Mouse (Mus musculus): ENCODE measurements around the gene Prg2.

Gene Prg2

DNA sequence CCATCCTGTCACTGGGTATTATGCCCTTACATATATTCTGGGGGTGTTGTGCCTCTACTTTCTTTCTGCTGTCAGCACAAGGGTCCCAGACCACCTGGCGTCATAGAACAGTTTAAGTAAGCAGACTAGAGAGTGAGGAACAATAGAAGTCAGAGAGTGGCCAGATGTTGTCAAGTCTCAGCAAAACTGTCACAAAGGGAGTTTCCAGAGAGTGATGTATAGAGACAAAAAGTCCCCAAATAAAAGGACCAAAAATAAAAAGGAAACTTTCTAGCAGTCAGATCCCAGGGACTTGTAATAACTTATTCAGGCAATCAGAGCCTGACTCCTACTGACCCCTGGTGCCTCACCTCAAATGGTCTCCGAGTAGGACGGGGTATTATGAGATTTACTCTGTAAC lies 18.4 kb upstream of the Prg2 start:
- no peak for DNase-seq (ENCODE audit: low spot score)

GRCm38 (mm10) chr2:84962906-84963507 lies 17.3 kb upstream of the Prg2 start:
- DNase-seq (ENCODE audit: low spot score): no peak

- no peak for DNase-seq (ENCODE audit: low spot score)
Measured at GRCm38 (mm10) chr2:84964111-84964801, 16.0 kb upstream of the Prg2 start.

- DNase-seq (ENCODE audit: low spot score): no peak
Measured at GRCm38 (mm10) chr2:84967318-84967991, 12.8 kb upstream of the Prg2 start.

DNA sequence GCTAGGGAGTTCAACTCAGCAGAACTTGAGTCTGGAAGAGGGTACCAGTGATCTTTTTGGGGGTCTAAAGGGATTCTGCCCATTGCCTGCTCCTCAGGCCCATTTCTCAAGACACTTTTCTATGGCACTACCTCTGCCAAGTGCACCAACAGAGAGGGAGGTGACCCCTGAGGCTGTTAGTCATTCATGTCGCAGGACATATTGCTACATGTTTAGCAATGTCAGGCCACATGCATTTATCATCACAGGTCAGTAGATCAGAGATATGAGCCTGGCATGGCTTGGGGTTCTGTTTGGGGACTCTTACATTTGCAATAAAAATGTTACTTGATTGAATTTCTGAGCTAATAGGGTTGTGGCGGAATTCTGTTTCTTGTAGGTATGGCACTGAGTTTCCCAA lies 4.7 kb upstream of the Prg2 start:
- DNase-seq (ENCODE audit: low spot score): no peak

GRCm38 (mm10) chr2:84987930-84988329 lies 7.7 kb downstream of the Prg2 start, which contains the start of gene Prg3:
Prg3 (plus strand) TSS chr2:84988215.
- no peak for DNase-seq (ENCODE audit: low spot score)

- DNase-seq (ENCODE audit: low spot score): no peak
Measured at GRCm38 (mm10) chr2:84996376-84996775, 16.1 kb downstream of the Prg2 start.

DNA sequence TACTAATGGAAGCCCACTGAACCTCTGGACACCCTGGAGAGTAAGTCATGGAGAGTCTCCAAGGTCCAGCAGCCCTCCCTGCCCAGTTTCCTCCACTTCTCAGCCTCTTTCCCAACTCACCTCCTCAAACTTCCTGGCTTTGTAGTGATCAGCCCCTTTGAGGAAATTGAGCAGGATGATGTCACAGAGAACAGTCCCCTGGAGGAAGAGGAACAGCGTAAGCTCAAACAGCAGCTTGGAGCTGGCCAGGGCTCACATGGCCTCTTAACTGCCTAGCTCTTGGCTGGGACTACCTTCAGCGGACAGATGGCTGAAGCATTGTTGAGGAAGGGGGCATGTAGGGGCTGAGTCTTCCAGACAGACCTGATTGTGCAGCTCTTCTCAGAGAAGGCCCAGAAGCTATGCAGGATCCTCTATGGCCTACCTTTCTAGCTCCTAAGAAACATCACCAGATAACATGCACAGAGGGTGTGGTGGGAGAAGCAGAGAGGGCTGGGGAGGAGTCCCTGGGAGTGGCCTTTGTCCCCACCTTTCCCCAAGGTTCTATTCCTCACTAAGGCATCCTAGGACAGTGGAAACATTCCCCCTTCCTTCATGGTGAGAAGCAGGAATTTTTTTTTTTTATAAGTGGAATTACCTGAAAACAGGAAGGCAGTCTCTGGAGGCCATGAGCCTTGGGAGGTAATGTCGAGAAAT lies 19.4 kb downstream of the Prg2 start:
- DNase-seq (ENCODE audit: low spot score): no peak

- DNase-seq (ENCODE audit: low spot score): no peak
Measured at GRCm38 (mm10) chr2:85001497-85001896, 21.2 kb downstream of the Prg2 start.

GRCm38 (mm10) chr2:85002575-85002974 lies 22.3 kb downstream of the Prg2 start:
- DNase-seq (ENCODE audit: low spot score): no peak

DNA sequence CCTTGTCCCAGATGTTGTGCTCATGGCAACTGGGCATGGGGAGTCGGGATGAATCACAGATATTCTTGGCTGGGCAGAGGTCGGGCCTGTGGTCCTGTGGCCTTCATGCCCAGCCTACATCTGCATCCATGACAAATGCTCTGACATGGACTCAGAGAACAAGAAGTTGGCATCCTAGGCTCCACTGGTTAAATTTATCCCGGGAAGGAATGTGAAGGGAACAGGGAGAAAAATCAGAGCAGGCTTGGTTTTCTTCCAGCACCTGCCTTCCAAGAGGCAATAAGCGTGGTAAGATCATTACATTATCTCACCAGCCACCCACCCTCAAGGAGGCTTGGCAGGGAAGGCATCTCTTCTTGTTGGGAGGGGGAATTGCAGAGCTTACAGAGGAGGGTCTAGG lies 24.1 kb downstream of the Prg2 start:
- no peak for DNase-seq (ENCODE audit: low spot score)

DNA sequence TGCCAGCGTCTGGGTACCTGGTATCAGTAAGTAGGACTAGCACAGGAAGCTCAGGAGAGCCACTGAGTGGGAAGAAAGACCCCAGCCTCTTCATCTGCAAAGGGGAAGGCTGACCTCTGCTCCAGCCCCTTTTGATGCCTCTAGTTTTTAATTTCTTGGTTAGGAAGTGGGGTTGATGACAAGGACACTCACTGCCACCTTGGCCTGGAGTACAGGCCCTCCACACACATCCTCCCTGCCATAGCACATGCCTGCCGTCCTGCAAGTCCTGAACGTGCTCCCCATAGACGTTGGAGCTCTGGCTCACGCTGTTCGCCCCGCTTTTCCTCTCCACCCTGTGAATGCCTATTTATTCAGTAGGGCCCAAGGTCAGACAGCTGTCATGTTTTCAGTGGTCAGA lies 26.3 kb downstream of the Prg2 start:
- no peak for DNase-seq (ENCODE audit: low spot score)

DNA sequence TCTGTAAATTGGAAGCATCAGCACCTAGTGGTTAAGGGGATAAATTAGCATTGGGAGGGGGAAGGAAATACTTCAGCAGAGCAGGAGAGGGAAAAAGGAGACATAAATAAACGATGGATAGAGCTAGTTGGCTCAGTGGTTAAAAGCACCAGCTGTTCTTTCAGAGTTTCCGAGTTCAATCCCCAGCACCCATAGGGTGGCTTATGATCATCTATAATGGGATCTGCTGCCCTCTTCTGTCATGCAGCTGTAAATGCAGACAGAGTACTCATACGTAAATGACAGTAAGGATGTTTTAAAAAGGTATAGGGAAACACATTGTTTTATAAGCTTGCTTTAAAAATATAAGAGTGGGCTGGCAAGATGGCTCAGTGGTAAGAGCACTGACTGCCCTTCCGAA lies 27.5 kb downstream of the Prg2 start:
- DNase-seq (ENCODE audit: low spot score): no peak

DNA sequence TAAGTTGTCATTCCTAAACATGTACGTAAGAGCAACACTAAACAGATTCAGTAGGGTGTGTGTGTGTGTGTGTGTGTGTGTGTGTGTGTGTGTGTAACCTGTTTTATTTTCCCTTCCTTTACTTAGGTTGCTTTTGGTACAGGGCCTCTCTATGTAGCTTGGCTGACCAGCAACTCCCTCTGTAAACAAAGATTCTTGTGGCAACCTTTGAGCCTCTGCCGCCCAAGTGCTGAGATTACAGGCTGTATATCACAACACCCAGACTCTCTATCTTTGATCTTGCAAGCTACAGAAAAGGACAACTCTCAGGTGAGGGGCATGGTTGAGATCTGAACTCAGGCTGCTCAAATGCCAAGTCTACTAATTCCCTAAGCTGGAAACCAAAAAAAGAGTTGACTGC lies 29.0 kb downstream of the Prg2 start:
- DNase-seq (ENCODE audit: low spot score): no peak

GRCm38 (mm10) chr2:85011906-85012604 lies 31.8 kb downstream of the Prg2 start:
- DNase-seq (ENCODE audit: low spot score): no peak

DNA sequence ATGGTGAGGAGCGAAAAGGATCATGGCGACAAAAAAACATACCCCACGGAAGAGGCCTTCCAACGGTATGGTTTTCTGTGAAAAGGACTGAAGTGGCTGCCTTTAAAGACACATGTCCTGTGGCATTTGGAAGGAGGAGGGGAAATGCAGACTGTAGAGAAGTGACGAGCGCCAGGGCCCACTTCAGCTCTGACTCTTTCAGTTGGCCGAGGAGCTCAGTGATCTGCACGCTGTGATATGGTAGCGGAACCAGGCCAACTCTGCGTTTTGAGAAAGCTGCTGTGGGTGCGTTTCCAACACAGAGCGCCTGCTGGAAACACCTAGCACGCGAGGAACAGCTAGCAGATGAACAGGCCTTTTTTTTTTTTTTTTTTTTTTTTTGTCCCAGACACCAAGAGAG lies 32.4 kb downstream of the Prg2 start:
- DNase-seq (ENCODE audit: low spot score): no peak

GRCm38 (mm10) chr2:85013826-85014587 lies 33.7 kb downstream of the Prg2 start:
- no peak for DNase-seq (ENCODE audit: low spot score)

- no peak for DNase-seq (ENCODE audit: low spot score)
Measured at GRCm38 (mm10) chr2:85014588-85014982, 34.3 kb downstream of the Prg2 start.

DNA sequence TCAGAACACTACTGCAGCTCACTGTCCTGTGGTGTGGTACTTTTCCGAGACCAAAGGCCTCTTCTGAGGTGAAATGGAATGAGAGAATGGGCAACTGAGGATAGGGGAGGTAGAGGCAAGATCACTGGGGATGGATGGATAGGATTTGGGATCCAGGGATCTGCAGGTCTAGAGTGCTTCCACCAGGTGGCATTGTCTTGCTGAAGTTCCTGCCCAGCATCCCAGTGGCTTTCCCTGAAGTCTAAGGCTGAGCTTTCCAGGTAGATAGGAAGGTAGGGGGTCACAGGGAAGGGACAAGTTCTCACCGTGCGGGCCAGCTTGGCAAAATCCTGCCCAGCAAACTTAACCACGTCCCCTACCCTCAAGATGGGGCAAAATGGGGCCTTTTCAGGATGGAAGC lies 41.8 kb downstream of the Prg2 start:
- DNase-seq (ENCODE audit: low spot score): no peak

DNA sequence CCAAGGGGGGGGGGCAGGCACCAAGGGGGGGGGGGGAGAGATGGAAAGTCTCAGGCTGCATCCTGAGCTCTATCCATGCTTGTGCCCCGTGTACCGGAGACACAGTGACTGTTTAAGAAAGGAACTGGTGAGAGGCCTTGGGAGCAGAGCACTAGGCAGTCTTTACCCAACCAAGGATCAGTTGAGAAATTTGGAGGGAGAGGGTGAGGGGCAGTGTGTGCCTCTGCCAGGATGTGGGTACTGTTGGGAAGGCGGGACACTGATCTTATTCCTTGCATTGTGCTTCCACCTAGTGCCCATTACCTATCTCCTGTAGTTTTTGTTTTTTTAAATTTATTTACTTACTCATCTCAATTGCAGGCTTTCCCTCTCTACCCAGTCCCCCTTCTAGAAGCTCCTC lies 45.9 kb downstream of the Prg2 start:
- no peak for DNase-seq (ENCODE audit: low spot score)

DNA sequence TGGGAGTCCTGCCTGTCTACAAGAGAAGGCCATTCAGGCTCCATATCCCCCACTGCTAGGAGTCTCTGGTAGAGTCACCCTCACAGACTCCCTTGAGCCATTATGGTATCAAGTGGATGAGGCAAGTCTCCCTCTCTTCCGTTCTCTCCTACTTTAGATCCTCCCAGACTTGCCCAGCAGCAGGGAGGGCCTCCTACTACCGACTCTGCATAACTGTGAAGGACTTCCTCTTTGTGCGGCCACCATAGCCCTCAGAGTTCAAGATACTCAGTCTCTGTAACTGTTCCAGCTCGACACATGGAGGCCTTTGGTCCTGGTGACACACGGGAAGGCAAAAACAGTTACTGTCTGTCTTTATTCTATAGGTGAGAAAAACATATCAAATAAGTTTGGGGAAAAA lies 47.0 kb downstream of the Prg2 start:
- DNase-seq (ENCODE audit: low spot score): no peak

DNA sequence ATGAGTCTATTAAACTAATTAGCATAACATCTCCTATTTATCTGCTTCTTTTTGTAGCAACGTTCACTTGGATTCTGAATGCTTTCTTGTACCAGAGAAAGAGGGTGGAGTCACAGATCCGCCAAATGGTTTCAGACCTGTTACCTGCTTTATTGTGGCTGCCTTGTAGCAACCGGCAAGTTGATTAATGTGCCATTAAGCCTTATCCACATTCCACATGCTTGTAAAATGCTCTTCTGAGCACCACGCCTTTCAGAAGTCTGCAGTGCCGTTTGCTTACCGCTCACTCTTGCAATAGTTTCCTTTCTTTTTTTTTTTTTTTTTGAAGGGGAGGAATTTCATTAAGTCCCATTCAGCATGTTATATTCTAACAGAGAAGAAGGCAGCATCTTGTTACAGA lies 49.6 kb downstream of the Prg2 start:
- DNase-seq (ENCODE audit: low spot score): no peak
